Mouse (Mus musculus): ENCODE data around the gene Ddx28. TPM values are rescaled to one million over a fixed set of nuclear protein-coding genes. Genes with fewer than 3 reads are reported as not detected.

Ddx28 gene
- polyA plus RNA-seq, 1 experiment from 2014 or later: 22.4 TPM

Other genes with a start within 250 kb of the Ddx28 start
- gene Ranbp10, start 184.5 kb downstream of the Ddx28 start, polyA plus RNA-seq (2016; fragmentation: Nextera tagmentation; extraction: Ambion mirVana): 10.4 and 11.1 TPM in 2 replicates
- gene Tsnaxip1, start 184.2 kb downstream of the Ddx28 start, polyA plus RNA-seq (2016; fragmentation: Nextera tagmentation; extraction: Ambion mirVana): 0.51 and 1.8 TPM in 2 replicates
- 55.2 and 58.1 TPM in 2 replicates for gene Cenpt, start 158.6 kb downstream of the Ddx28 start, polyA plus RNA-seq (2016; fragmentation: Nextera tagmentation; extraction: Ambion mirVana)
- gene Thap11, start 156.8 kb downstream of the Ddx28 start, polyA plus RNA-seq (2016; fragmentation: Nextera tagmentation; extraction: Ambion mirVana): 78.3 and 83.5 TPM in 2 replicates
- gene Nutf2, start 151.3 kb downstream of the Ddx28 start, polyA plus RNA-seq (2016; fragmentation: Nextera tagmentation; extraction: Ambion mirVana): 364 and 407 TPM in 2 replicates
- 72.4 and 75.8 TPM in 2 replicates for gene Edc4, start 131.0 kb downstream of the Ddx28 start, polyA plus RNA-seq (2016; fragmentation: Nextera tagmentation; extraction: Ambion mirVana)
- gene Nrn1l, start 118.3 kb downstream of the Ddx28 start, polyA plus RNA-seq (2016; fragmentation: Nextera tagmentation; extraction: Ambion mirVana): 0.39 and 0.73 TPM in 2 replicates
- gene Pskh1, start 111.4 kb downstream of the Ddx28 start, polyA plus RNA-seq (2016; fragmentation: Nextera tagmentation; extraction: Ambion mirVana): 28.8 and 31.0 TPM in 2 replicates
- 1.7 and 2.5 TPM in 2 replicates for gene Ctrl, start 78.0 kb downstream of the Ddx28 start, polyA plus RNA-seq (2016; fragmentation: Nextera tagmentation; extraction: Ambion mirVana)
- gene Psmb10, start 73.4 kb downstream of the Ddx28 start, polyA plus RNA-seq (2016; fragmentation: Nextera tagmentation; extraction: Ambion mirVana): 32.7 and 33.6 TPM in 2 replicates
- 0.60 and 0.78 TPM in 2 replicates for gene Lcat, start 68.5 kb downstream of the Ddx28 start, polyA plus RNA-seq (2016; fragmentation: Nextera tagmentation; extraction: Ambion mirVana)
- 18.7 and 19.3 TPM in 2 replicates for gene Slc12a4, start 45.8 kb downstream of the Ddx28 start, polyA plus RNA-seq (2016; fragmentation: Nextera tagmentation; extraction: Ambion mirVana)
- gene Dpep3, start 32.5 kb downstream of the Ddx28 start, polyA plus RNA-seq (2016; fragmentation: Nextera tagmentation; extraction: Ambion mirVana): not detected in 2 replicates
- gene Dus2, start 20.5 kb downstream of the Ddx28 start, polyA plus RNA-seq (2016; fragmentation: Nextera tagmentation; extraction: Ambion mirVana): 21.1 and 21.3 TPM in 2 replicates
- gene Dpep2nb, start 5.9 kb downstream of the Ddx28 start, polyA plus RNA-seq (2016; fragmentation: Nextera tagmentation; extraction: Ambion mirVana): not detected in 2 replicates
- 4.2 and 6.2 TPM in 2 replicates for gene Nfatc3, start 47.0 kb upstream of the Ddx28 start, polyA plus RNA-seq (2016; fragmentation: Nextera tagmentation; extraction: Ambion mirVana)
- gene Esrp2, start 125.1 kb upstream of the Ddx28 start, polyA plus RNA-seq (2016; fragmentation: Nextera tagmentation; extraction: Ambion mirVana): 2.5 and 3.3 TPM in 2 replicates
- 15.0 and 16.1 TPM in 2 replicates for gene Pla2g15, start 138.5 kb upstream of the Ddx28 start, polyA plus RNA-seq (2016; fragmentation: Nextera tagmentation; extraction: Ambion mirVana)
- 66.1 and 71.9 TPM in 2 replicates for gene Slc7a6, start 157.0 kb upstream of the Ddx28 start, polyA plus RNA-seq (2016; fragmentation: Nextera tagmentation; extraction: Ambion mirVana)
- 33.0 and 36.9 TPM in 2 replicates for gene Slc7a6os, start 199.1 kb upstream of the Ddx28 start, polyA plus RNA-seq (2016; fragmentation: Nextera tagmentation; extraction: Ambion mirVana)
- gene Prmt7, start 199.1 kb upstream of the Ddx28 start, polyA plus RNA-seq (2016; fragmentation: Nextera tagmentation; extraction: Ambion mirVana): 71.1 and 73.6 TPM in 2 replicates

All from hindbrain, embryonic 10.5 days (tissue).